Mouse (Mus musculus) small intestine, adult 2 months (tissue): ENCODE results near the gene Atp8a2.

Experiments used
- CTCF ChIP-seq: fragments of 200-500 bp; IDR thresholded peaks from 2 replicates; pipeline ENCODE4 v1.5.1; 2012; ENCODE audit warnings: low read depth, mild to moderate bottlenecking, control low read depth, inconsistent platforms, low read length, moderate library complexity, mixed read lengths; ENCODE audit not compliant: insufficient replicate concordance, insufficient read length; ENCODE audit errors: extremely low read depth
- POLR2A ChIP-seq: fragments of 200-500 bp; IDR thresholded peaks from 2 replicates; pipeline ENCODE4 v1.6.1; 2012; ENCODE audit warnings: low read depth, mild to moderate bottlenecking, control low read depth, inconsistent platforms, low read length, moderate library complexity

- no peak for TF ChIP-seq CTCF
- TF ChIP-seq POLR2A, result no peak
Measured at GRCm38 (mm10) chr14:59715695-59716442, 481.1 kb downstream of the Atp8a2 start.
